Mouse (Mus musculus) kidney, adult 2 months (tissue): ENCODE data around the gene Ccdc113.

ENCODE experiments used
- CTCF ChIP-seq: fragments of 200-500 bp; conservative IDR thresholded peaks from 2 replicates; pipeline ENCODE4 v1.5.1; 2011; ENCODE audit warnings: low read depth, mild to moderate bottlenecking, control low read depth, low read length, moderate library complexity, mixed read lengths; ENCODE audit not compliant: insufficient read depth, insufficient read length
- POLR2A ChIP-seq: fragments of 200-500 bp; IDR thresholded peaks from one replicate; pipeline ENCODE4 v1.6.1; 2011; ENCODE audit warnings: low read depth, low read length, control low read depth

DNA sequence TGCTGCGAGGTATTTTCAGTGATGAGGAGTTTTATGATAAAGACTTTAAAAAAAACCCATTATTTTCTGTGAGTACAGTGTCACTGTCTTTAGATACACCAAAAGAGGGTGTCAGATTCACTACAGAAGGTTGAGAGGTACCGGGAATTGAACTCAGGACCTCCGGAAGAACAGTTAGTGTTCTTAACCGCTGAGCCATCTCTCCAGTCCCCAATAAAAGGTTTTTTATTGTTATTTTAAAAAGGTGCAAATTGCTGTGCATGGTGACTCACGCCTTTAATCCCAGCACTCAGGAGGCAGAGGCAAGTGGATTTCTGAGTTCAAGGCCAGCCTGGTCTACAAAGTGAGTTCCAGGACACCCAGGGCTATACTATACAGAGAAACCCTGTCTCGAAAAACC is 38.4 kb upstream of the Ccdc113 start:
- no peak for TF ChIP-seq CTCF
- no peak for TF ChIP-seq POLR2A
